Mouse (Mus musculus) thymus, adult 2 months (tissue): ENCODE results near the gene Bsnd. TPM values are rescaled to one million over a fixed set of nuclear protein-coding genes. Genes with fewer than 3 reads are reported as not detected.

Experiments used
- DNase-seq: peaks from one replicate; pipeline ENCODE4 v3.0.0; 2021
- H3K27ac ChIP-seq: fragments of 200-500 bp; 2 replicates; pipeline ENCODE4 v1.5.1; 2012; ENCODE audit warnings: low read length, control low read depth; ENCODE audit not compliant: control insufficient read depth, insufficient read depth
- H3K27me3 ChIP-seq: fragments of 200-500 bp; 2 replicates; pipeline ENCODE4 v1.6.1; 2012; ENCODE audit warnings: mild to moderate bottlenecking, low read length, moderate library complexity, mixed read lengths; ENCODE audit not compliant: control insufficient read depth, insufficient read depth
- H3K36me3 ChIP-seq: fragments of 200-500 bp; 2 replicates; pipeline ENCODE4 v1.6.1; 2012; ENCODE audit warnings: mild to moderate bottlenecking, low read length, moderate library complexity; ENCODE audit not compliant: control insufficient read depth, insufficient read depth
- H3K4me1 ChIP-seq: fragments of 200-500 bp; replicated peaks from 2 replicates; pipeline ENCODE4 v1.6.1; 2012; ENCODE audit warnings: low read length; ENCODE audit not compliant: control insufficient read depth, insufficient read depth
- H3K4me3 ChIP-seq: fragments of 200-500 bp; 2 replicates; pipeline ENCODE4 v1.5.1; 2012; ENCODE audit warnings: mild to moderate bottlenecking, low read length, control low read depth, moderate library complexity; ENCODE audit not compliant: control insufficient read depth, insufficient read depth
- CTCF ChIP-seq: fragments of 200-500 bp; IDR thresholded peaks from 2 replicates; pipeline ENCODE4 v1.5.1; 2012; ENCODE audit warnings: mild to moderate bottlenecking, control low read depth, low read length, moderate library complexity, borderline replicate concordance; ENCODE audit not compliant: control insufficient read depth, poor library complexity, insufficient read depth; ENCODE audit errors: extremely low read depth
- POLR2A ChIP-seq: fragments of 200-500 bp; IDR thresholded peaks from 2 replicates; pipeline ENCODE4 v1.6.1; 2012; ENCODE audit warnings: mild to moderate bottlenecking, low read length, control low read depth, moderate library complexity; ENCODE audit not compliant: control insufficient read depth, poor library complexity, insufficient read depth; ENCODE audit errors: extremely low read depth
- WGBS: fragments of 180-500 bp; shearing (Covaris S2); methylation state at CpG from one replicate; pipeline ENCODE4 v1.1.7; 2018; 5-methylcytosine and 5-hydroxymethylcytosine counted together
- polyA plus RNA-seq: library from polyadenylated mRNA; depleted of rRNA; stranded (reverse); fragments of >200 nt; gene quantifications from 2 replicates; pipeline ENCODE4 v1.2.3, GENCODE M21; 2012; rRNA removed

The Bsnd gene
- 0.10 and 0.28 TPM in 2 replicates for polyA plus RNA-seq

DNA sequence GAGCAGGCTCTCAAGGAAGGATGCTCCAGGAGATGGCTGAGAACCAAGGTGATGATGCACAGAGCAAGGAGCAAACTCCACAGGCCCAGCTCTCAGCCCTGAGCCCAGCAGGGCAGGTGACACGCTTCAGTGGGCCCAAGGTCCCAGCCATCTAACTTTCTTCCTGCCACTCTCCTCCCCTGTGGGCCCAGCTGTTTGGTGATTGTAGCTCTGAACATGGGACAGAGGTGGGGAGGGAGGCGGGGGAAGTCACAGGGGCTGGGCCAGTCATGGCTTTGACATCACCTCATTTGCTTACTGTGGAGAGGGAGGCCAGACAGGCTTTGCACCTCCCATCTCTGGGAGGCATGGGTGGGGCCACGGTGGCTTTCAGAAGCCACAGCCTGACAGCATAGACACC lies at the start of gene Bsnd:
TSS of gene Bsnd (minus strand) at position 168 of the 400 bp plus-strand sequence.
- 0 out of 2 replicates have a peak, but pooled peaks cover 4% of the 10 kb centered on the region for H3K4me1 ChIP-seq
- TF ChIP-seq CTCF, result no peak
- no peak for TF ChIP-seq POLR2A
- H3K4me3 ChIP-seq, result no peak within 1 kb of the TSS
- 31% methylated on average over 3 of the region's 3 CpGs for WGBS
- no peak for DNase-seq
- H3K27me3 ChIP-seq, result no peaks in the 10 kb centered on the region
- H3K36me3 ChIP-seq, result no peaks in the 10 kb centered on the region
- no peak within 1 kb of the TSS for H3K27ac ChIP-seq

- DNase-seq, result no peak
- TF ChIP-seq POLR2A, result no peak
- no peak for TF ChIP-seq CTCF
- 59% methylated on average over 3 of the region's 3 CpGs for WGBS
- Histone ChIP-seq H3K27me3 (no peaks in the 10 kb centered on the region), H3K36me3 (no peaks in the 10 kb centered on the region), H3K4me1 (no peaks in the 10 kb centered on the region), H3K27ac (no peak overlapping the region), H3K4me3 (no peak overlapping the region)
Measured at GRCm38 (mm10) chr4:106541491-106541890, 49.4 kb upstream of the Bsnd start.

DNA sequence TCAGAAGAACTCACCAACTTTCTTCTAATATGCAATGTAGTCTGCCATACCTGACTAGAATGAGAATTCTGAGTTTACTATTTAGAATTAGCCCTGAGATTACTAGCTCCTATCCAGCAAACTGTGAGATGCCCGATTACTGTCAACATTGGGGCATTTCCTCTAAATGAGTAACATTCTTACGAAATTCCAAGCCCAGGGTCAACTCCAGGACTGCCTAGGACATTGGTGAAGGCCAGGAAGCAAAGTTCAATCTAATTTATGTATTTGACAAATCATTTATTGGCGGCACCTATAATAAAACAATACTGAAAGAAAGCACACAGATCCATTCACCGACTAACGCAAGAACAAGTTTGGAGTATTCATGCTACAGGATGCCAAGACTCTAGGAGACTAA lies 47.7 kb upstream of the Bsnd start:
- no peak for DNase-seq
- no peaks in the 10 kb centered on the region for H3K27me3 ChIP-seq
- WGBS, result 92% methylated on average over 5 of the region's 5 CpGs
- no peaks in the 10 kb centered on the region for H3K36me3 ChIP-seq
- H3K4me3 ChIP-seq, result no peak overlapping the region
- peaks cover 2% of the 10 kb centered on the region for H3K4me1 ChIP-seq
- TF ChIP-seq CTCF, result no peak
- no peak for TF ChIP-seq POLR2A
- no peak overlapping the region for H3K27ac ChIP-seq

DNA sequence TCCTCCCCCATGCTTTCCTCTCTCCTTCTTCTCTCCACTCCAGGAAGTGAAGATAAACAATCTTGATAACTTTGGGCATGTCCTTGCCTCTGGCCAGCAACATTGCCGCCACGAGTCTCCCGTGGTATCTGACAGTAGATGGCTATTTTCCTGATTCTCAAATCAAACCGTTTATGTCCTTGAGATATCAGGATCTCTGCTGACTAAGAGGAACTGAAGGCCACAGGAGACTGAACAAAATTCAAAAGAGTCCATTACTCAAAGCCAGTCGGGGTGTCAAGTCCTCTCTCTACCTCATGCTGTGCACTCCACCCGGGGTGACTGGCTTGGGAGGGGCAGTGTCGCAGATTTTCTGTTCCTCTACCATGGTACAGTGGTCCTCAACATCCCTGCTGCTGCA lies 42.2 kb upstream of the Bsnd start:
- Histone ChIP-seq H3K27me3 (no peaks in the 10 kb centered on the region), H3K4me3 (no peak overlapping the region), H3K27ac (peak overlapping the region; percentile 96), H3K36me3 (no peaks in the 10 kb centered on the region), H3K4me1 (peaks cover 28% of the 10 kb centered on the region)
- no peak for DNase-seq
- 39% methylated on average over 7 of the region's 7 CpGs for WGBS
- TF ChIP-seq POLR2A (no peak), CTCF (no peak)

DNA sequence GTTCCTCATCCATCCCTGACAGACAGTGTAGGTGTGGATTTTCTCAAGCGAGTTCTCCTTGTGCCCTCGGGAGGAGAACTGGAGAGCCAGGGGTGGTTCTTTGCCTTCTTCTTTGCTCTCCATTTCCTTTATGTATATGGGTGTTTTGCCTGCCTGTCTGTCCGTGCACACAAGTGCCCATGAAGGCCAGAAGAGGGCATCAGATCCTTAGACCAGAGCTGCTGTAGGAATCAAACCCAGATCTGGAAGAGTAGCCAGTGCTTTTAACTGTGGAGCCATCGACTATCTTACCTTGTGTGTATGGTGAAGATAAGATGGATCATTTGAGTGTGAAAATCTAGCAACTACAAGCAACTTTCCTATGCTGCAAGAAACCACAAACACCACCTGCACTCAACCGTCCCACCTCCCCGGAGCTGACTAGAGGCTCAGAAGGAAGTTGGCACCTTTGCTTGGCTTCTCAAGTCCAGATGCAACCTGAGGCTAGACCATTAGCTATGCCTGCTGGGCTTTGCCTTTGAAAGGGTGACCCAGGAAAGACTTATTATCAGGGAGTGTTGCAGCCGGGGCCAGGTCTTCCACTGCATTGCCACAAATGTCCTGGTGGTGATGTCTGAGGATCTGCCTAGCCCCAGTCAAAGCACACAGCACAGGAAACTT lies 41.5 kb upstream of the Bsnd start:
- peak overlapping the region; percentile 96 for H3K27ac ChIP-seq
- peaks cover 32% of the 10 kb centered on the region for H3K4me1 ChIP-seq
- no peak for TF ChIP-seq POLR2A
- TF ChIP-seq CTCF, result no peak
- H3K27me3 ChIP-seq, result no peaks in the 10 kb centered on the region
- no peaks in the 10 kb centered on the region for H3K36me3 ChIP-seq
- H3K4me3 ChIP-seq, result no peak overlapping the region
- DNase-seq, result peak; percentile 56
- WGBS, result 9% methylated on average over 7 of the region's 7 CpGs

DNA sequence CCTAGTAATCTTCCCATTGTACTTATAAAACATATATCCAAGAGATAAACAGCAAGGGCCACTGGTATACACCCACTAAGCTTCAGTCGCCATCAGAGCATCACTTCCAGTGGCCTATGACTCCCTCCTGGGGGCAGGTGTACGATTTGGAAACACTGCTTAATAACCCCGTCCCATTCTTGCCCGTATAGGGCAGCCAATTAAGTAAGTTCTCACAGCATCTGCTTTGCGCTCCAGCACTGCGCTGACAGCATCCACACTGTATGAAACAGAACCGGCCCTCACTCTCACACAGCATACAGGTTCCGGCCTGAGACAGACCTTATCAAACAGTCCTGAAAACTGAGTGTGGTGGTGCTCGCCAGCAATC lies 38.0 kb upstream of the Bsnd start:
- WGBS, result 84% methylated on average over 9 of the region's 9 CpGs
- TF ChIP-seq CTCF, result no peak
- no peak for TF ChIP-seq POLR2A
- no peaks in the 10 kb centered on the region for H3K27me3 ChIP-seq
- DNase-seq, result no peak
- no peaks in the 10 kb centered on the region for H3K36me3 ChIP-seq
- H3K4me1 ChIP-seq, result peaks cover 32% of the 10 kb centered on the region
- H3K27ac ChIP-seq, result no peak overlapping the region
- H3K4me3 ChIP-seq, result no peak overlapping the region
